Mouse (Mus musculus) mouse trophoblast stem cell (cell line): ENCODE data around the gene A3galt2.

Experiments used
- in situ Hi-C, 2 experiments: fragments of 300-500 bp; cut with MseI, MboI; formaldehyde crosslinking; loops; 2 replicates in 1 of 2; 3 replicates in 1 of 2; pipeline ENCODE4 v1.15.1; 2025

A3galt2 gene

DNA sequence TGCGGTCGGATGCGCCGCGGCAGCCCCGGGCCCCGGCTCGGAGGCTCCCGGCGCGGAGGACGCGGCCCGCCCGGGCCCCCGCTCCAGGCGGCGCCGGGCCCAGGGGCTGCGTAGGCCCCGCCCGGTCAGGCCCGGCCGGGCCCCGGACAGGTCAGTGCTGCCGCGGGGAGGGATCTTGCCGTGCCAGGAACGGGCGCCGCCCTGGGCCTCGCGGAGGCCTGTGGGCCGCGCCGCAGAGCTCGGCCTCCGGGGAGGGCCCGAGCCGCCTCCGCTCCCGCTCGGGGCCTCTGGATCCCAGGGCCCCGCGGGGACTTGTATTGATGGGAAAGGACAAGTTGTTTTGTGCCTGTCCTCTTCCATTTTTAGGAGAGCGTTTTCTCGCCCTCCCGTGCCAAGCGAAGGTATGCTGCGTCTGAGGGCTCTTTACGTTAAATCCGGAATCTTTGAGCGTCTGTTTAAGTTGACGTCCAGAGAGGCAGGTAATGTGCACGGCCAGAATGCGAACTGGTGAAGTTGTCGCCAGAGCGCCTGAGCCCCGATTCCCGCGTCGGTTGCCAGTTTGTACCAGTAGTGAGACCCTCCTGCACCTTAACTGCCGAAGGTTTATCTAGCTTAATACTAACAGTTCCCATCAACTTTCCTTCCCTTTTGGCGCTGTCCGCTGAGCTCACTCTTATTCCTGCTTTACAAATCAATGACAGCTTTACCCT is 27.3 kb upstream of the A3galt2 start:
- in situ Hi-C loops = no loop called here

DNA sequence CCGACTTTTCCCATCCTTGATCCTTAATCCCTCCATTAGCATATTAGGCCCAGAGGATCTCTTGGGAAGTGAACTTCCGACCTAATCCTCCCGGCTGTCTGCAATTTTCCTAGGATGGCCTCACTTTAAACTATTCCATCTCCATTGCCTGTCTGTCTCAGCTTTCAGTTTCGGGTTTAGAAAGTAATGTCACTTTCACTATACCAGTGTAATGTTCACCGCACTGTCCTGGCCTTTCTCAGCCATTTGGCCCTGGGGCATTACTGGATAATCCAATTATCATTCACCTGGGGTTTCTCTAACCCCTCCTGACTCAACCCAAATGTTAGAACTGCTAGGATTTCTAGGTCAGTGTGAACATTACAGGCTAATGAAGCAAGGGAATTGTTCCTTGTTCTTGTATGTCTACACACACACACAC is 26.7 kb upstream of the A3galt2 start:
- in situ Hi-C loops = no loop called here

DNA sequence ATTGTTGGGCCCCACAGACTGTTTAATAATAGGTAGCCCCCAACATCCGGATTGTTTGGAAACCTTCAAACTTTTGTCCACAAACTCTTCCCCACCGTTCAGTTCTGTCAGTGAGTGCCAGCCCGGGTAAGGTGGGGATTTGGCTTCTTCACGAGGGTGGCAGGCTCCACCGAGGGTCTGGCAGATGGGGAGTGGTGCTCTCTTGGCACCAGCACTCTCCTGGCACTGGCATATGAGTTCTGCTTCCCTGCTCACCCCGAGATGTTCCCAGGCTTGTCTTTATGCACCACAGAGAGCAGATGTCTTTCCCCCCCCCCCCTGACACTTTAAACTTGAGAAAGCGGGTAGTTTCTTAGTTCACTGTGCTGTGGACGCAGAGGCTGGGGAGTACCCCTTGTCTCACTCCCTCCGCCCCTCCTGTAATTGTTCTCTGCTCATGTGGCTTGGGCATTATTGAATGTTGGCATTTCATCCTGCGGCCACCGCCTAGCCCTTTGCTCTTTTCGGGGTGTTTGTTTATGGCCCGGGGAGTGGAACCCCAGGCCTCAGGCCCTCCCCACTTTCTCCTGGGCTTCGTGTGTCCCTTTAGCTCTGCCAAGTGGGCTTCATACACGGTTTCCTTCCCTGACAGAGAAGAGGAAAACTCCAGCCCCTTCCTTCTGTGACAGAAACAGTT is 26.0 kb upstream of the A3galt2 start:
- in situ Hi-C loops = no loop called here

DNA sequence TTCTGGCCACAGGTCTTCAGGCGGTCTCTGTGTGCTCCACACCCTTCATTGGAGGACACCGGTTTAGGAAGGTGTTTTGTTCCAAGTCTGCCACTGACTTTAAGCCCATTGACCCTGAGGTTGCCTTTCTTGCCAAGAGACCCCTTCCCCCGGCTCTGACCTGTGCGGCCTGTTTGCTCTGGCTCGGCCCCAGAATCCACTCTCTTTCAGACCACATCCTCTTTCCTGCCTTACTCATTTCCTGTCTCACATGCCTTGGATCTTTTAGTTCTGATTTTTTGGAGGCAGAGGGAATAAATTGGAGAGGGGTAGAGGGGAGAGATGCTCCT is 25.5 kb upstream of the A3galt2 start:
- in situ Hi-C loops = no loop called here

DNA sequence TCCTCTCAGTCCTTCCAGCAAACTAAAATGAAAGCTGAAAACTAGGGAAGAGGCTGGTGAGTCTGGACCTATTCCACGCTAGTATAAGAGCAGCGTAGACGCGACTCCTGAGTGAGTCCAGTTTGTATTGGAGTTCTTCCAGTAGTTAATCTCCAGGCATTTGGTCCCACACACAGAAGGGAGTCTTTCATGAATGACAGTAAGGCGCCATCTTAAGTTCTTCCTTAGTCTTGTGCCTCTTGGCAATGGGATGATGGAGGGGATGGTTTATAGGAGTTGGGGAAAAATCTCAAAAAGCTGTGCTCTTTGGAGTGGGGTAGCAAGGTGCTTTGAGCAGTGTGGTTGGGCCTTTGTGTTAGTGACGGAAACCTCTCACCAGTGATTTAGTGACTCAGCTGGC is 24.9 kb upstream of the A3galt2 start:
- in situ Hi-C loops = no loop called here

DNA sequence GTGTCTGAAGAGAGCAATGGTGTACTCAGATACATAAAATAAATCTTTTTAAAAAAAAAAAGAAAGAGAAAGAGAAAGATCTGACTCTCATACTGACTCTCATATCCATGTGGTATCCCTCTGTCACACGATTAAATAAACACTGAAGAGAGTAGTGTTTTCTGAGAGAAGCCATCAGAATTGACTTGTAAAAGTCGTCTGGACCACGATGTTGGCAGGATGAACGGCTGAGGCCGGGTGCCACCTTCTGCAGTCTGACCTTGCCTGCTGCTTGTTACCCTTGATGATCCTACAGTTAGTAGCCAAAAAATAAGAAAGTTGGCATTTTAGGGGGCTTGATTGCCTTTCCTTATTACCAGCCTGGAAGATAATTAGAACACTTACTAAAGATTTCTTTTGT is 22.4 kb upstream of the A3galt2 start:
- in situ Hi-C loops = no loop called here

DNA sequence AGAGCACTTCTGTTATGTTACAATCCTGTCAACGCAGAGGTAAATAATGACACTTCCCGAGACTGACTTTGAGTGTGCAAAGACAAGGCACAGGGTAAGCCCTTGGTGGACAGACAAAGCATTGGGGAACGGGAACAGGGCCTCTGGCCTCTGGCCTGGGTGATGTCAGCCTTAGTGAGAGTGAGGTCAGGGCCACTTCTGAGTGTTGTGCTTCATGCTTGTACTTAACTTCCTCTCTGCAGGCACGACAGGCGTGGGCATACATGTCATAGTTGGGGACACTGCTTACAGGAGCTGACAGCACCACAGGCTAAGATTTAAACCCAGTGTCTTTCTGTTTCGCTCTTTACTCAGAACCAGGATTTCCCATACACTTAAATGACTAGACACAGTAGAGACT is 21.7 kb upstream of the A3galt2 start:
- in situ Hi-C loops = no loop called here

DNA sequence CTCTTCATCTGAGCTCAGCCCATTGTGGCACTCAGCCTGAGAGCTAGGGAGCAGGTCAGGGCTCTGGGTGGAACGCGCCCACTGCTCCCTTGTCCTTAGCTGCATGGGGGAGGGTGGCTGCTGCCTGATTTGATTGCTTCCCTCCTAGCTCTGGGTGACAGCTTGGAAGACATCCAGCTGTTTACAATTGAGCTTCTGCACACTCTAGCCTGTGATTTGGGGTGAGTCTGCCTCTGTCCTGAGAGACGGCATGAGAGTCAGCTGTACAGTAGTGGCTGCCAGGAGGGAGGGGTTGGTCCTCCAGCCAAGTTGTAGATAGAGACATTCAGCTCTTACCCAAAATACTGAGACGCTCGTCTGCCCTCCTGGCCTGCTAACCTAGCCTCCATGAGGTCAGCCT is 20.9 kb upstream of the A3galt2 start:
- in situ Hi-C loops = no loop called here

DNA sequence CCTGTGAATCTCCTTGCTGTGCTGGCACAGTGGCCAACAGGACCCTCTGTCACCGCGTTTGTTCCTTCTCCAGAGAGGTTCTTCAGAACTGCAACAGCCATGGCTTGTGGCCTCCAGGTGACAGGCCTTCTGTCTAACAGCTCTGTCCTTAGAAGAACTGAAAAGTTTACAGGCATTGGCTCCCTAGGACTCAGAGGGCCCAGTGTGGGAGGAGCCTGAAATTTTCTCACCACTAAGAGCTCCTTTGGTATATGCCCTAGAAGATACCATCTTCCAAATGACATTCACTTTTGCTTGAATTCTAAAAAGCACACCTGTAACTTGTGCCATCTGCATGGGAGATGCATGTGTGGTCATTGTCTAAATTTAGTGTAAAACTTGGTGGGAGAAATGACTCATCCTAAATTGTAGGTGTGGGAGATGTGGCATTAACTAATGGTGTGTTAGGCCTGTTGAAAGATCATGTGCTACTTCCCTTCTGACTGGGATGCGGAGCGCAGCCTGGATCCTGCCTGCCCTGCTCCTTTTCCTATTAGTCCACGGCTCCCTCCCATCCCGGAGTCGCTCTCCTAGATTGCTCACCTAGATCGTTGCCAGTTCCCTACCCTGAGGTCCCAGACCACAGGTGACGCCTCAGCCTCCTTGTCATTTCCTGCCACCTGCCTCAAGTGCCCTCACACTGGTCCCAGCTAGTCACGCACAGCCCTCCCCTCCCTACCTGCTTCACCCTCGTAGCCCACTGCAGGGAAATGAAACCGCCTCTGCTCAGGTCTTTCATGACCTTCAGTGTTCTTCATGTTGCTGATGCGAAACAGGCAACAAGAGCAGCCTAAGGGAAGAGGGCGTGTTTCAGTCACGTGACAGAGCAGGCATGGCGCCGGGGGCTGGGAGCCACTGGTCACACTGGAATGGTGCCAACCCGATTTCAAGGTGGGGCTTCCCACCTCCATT is 20.2 kb upstream of the A3galt2 start:
- in situ Hi-C loops = no loop called here

DNA sequence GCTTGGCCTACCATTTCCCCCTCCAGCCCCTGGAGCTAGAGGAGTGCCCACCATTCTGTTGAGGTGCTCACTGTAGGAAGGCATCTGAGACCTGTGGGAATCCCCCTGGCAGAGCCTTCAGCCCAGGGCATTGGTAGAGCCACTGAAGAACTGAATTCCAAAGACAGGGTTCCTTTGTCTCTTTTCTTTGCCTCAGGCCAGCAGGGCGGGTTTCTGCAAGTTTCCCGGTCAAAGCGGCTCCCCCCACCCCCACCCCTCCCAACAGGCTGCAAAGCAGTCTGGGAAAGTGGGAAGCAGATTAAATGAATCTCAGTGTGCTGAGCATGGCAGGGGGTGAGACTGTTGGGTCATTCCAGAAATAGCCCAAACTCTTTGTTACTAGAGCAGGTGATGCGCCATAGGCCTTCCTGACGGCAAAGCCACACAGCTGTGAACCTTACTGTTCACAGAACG is 18.0 kb upstream of the A3galt2 start:
- in situ Hi-C loops = no loop called here

DNA sequence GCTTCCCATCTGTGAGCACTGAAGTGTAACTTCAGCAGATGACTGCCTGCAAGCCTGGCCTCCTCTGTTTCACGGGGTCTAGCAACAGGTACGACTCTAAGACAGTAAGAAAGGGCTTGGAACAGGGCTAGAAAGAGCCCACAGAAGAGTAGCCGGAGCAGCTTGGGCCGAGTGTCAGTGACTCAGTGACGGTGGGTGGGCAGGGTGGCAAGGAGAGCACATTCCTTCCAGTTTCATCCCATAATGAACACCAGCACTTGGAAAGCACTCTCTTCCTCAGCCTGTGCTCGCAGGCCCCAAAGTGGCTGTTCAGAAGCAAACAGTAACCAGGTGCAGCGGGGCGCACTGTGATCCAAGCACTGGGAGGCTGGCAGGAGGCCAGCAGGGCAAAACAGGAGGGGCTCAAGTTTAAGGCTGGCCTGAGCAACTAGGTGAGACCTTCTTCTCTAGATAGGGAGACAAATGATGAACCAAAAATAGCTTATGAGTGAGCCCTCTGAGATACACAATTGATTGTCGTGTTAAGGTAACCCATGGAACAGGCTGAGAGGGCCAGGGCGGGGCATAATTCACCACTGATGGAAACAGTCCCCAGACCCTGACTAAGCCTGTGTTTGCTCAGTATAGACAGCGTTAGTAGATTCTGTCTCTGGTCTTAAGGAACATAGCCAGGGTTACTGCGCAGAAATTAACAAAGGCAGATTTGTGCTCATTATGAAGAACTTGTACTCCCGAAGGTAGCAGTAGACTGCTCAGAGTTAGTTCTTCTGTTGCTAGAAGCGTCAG is 17.1 kb upstream of the A3galt2 start:
- in situ Hi-C loops = no loop called here

DNA sequence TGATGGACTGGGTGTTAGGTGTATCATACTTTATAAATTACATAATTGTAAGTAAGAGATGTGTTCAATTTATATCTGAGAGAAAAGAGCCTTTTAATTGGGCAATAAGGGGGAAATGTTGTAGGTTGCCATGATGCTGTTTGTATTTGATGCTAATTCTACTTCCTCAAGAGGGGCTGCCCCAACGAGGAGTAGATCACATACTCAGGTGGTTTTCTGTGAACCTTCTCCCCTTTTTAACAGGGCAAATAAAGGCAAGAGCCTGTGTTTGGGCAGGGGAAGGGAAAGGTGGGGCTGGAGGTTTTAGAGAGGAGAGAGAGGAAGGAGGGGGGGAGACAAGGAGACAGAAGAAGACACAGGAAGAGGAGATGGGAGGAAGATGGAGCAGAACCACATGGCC is 14.3 kb upstream of the A3galt2 start:
- in situ Hi-C loops = no loop called here

DNA sequence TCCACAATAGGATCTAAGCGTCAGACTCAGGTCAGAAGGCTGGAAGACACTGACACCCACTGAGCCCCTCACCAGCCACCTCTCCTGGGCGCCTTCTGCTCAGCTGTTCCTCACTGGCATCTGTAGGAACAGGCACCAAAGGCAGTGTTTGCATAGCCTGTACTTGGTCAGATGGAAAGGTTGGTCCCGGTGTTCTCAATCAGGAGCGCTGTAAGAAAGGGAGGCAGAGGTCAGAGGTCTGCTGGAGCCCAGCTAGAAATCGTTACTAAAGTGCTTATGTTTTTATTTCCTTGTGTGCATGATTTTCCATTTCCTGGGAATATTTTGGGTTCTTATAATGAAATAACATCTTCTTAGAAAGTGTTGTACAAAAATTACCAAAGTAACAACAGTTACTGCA is 13.3 kb upstream of the A3galt2 start:
- in situ Hi-C loops = no loop called here

DNA sequence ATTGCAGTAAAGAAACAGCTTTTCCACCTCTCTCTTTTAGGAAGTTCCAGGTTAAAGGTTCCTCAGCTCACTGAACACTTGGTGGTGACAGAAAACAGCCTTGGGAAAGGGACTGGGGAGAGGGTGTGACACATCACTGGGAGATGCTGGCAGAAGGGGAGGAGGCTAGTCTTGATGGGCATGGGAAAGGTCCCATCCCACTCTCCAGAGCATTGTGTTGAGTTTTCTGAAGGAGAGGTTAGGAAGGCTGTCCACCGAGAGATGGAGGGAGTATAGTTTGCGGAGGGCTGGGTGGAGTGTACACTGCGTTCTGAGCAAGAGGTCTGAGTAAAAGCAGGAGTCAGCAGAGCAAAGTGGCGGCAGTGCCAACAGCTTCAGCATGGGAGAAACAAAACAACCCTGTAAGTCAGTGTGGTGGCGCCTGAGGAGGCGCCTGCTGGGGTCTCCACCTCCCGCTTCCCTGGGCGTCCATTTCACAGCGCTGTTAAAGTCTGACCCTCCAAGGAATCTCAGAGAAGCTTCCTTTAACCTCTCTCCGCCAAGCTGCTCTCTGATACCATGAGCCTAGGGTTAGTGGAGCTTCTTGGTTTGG is 12.7 kb upstream of the A3galt2 start:
- in situ Hi-C loops = no loop called here

DNA sequence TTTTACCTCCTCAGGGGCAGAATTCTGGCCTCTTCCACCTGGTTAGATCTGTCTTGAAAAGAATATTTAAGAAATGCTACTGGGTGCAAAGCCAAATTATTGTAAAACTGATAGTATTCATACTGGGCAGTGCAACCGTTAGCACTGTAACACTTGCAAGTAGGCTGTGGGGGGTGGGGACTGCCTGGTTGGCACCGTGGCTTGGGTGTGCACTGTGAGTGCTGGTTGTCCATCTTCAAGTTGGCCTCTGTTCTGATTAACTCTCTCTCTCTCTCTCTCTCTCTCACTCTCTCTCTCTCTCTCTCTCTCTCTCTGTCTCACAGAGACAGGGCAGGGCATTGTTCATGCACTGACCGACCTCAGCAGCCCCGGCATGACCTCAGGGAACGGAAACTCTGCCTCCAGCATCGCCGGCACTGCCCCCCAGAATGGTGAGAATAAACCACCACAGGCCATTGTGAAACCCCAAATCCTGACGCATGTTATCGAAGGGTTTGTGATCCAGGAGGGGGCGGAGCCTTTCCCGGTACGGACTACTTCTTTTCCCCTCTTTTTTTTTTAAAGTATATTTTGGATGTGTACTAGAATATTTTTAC is 12.0 kb upstream of the A3galt2 start:
- in situ Hi-C loops = no loop called here

DNA sequence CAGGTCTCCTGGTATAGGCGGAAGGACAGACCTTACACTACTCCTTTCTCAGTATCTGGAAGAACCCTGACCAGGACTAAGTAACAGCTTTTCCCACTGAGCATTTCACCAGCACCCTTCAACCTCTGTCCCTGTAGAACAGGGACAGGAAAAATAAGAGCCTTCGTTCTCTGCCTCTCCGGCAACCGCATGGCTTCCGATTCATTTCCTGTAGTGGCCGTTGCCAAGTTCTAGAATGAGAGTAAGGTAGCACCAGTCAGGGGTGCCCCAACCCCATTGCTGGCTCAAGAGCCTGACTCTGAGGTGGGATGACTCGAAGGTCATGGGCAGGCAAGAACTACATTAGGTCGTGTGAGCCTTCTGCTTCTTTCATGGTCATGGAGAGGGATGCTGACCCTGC is 10.0 kb upstream of the A3galt2 start:
- in situ Hi-C loops = no loop called here

DNA sequence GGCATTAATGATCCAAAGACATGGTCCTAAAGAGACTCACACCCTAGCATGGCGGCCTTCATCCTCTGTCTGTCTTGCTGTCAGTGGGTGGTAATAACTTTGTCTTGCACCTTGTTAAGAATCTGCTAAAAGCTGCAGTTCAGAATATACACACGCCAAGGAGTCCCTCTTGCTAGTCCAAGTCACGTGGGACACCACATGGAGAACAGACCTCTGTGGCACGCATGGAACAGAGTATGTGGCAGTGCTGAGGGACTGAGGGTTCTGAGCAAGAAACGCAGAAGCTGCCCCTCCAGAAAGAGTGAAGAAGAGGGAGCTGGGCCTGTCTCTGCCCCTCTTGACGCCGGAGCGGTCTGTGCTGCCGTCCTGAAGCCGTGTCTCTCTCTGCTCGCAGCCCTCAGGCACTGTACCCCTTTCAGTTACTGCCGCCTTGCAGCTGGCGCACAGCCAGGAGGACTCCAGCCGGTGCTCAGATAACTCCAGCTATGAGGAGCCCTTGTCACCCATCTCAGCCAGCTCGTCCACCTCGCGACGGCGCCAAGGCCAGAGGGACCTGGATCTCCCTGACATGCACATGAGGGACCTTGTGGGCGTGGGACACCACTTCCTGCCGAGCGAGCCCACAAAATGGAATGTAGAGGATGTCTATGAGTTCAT is 7.4 kb upstream of the A3galt2 start:
- in situ Hi-C loops = no loop called here

DNA sequence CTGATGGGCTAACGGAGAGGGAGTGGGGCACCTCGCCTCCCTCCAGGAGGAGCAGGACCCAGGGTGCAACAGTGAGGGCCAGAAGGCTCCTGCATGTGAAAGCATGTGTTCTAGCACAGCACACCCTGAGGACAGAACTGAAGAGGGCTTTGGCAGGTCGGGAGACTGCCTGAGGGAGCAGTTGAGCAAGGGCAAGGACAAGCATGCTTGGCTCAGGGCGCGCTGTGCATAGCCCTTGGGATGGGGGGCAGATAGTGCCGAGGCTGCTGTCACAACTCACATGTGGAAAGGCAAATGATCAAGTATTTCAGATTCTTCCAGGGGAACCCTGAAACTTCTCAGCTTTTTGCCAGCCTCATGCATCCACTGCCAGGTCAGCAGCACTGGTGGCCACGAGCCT is 6.9 kb upstream of the A3galt2 start:
- in situ Hi-C loops = no loop called here

DNA sequence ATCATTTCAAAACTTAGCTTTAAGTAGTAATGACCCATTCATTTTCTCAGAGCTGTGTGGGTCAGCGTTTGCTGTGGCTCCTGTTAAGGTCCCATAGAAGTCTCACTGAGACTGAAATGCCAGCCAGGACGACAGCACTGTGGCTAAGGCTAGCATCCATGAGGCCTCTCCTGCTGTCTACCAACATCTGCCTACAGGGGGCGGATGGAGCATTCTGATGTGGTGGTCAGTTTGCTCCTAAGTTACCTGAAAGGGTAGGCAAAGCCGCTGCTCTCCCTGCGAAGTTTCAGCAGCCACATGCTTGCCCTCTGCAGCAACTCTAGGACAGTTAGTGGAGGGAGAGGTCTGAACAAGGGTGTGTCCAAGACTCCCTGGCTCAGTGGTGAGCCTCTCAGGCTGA is 4.2 kb upstream of the A3galt2 start:
- in situ Hi-C loops = no loop called here

DNA sequence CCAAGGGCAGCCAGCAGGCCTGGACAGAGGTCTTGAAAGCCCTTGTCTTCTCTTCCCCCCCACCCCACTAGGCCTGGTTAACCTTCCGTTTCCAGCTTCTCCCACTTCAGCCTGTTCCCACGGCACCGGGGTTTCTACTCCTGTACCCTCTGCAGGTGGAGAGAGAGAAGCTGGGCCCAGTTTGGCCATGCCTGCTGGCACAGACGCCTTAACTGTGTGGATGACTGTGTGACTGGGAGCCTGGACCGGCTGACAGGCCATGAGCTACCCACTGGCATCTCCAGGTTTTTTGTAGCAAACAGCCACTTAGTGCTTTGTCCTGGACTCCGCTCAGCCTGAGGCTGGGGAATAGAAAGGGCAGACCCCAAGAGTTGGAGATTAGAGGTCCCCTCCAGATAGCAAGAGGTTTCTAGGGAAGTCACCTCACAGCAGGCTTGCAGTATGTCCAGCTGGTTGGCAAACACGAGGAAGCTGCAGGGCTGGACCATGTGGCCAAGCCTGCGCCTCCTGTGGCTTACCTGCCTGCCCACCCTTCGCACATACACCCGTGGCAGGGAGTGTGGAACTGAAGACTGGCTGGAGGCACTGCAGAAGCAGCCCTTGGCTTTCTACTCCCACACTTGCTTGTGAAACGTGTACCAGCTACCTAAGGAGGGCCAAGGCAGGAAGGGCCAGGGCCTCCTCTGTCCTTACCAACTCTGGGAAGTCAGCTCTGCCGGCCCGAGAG is 3.0 kb upstream of the A3galt2 start:
- in situ Hi-C loops = no loop called here
